Mouse (Mus musculus) layer of hippocampus, adult 2 months (tissue): ENCODE measurements at regions not wholly inside any gene's neighbourhood (a gene's known extent, or its start where the extent isn't known, plus 50 kb on each side); places are given as distances from the start of the nearest gene placed in this dataset.
"Not testable (repeated sequence)": the region's sequence is repeated elsewhere in the genome, so short reads cannot be mapped to it uniquely, and the experiment has no call there.

Experiments
- DNase-seq, 2 experiments: peaks; one replicate each; pipeline ENCODE4 v3.0.0; 2022; ENCODE audit warnings: low spot score in 2 of 2
- H3K27ac ChIP-seq: fragments of 200-600 bp; 2 replicates; pipeline ENCODE4 v1.8.1; 2022
- H3K4me3 ChIP-seq: fragments of 200-600 bp; 2 replicates; pipeline ENCODE4 v1.8.1; 2022; ENCODE audit warnings: mild to moderate bottlenecking
- CTCF ChIP-seq: fragments of 200-600 bp; conservative IDR thresholded peaks from 2 replicates; pipeline ENCODE4 v1.8.1; 2022; ENCODE audit warnings: antibody characterized with exemption, mild to moderate bottlenecking, moderate library complexity

- no peak overlapping the region for H3K4me3 ChIP-seq
- DNase-seq: no peak
- TF ChIP-seq CTCF: no peak
- no peak overlapping the region for H3K27ac ChIP-seq
Measured at GRCm38 (mm10) chr1:35873038-35873437, 195.2 kb upstream of the Hs6st1 start.

DNA sequence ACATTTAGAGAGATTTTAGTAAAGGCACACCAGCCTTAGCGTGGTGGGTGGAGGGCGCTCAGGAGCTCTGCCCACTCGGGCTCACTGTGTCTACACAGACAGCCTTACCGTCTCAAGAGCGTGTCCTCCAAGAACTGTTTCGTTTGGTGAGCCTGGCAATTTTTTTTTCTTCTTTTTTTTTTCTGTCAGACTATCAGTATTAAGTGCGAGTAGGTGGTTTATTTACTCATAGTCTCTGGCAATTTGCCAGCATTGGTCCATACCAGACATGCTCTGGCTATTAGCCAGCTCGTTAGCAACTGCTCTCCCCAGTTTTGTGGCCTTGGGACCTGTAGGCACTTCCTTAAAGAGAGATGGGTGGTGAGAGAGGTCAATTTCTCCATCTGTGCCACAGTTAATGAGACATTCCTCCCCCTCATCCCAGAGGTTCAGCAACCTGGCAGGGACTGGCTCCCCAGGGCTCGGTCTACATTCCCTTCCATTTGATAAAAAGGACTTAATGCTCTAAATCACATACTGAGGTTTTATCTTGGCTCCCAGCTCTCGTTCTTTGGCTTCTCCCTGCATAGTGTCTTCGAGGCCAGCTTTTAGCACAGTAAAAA lies 192.9 kb upstream of the Hs6st1 start:
- H3K4me3 ChIP-seq: no peak overlapping the region
- TF ChIP-seq CTCF: no peak
- H3K27ac ChIP-seq: no peak overlapping the region
- DNase-seq: no peak

GRCm38 (mm10) chr1:35878426-35878825 lies 189.8 kb upstream of the Hs6st1 start:
- no peak for TF ChIP-seq CTCF
- Histone ChIP-seq H3K27ac (no peak overlapping the region), H3K4me3 (no peak overlapping the region)
- peak in 1 of 2 experiments; percentile 14 for DNase-seq

DNA sequence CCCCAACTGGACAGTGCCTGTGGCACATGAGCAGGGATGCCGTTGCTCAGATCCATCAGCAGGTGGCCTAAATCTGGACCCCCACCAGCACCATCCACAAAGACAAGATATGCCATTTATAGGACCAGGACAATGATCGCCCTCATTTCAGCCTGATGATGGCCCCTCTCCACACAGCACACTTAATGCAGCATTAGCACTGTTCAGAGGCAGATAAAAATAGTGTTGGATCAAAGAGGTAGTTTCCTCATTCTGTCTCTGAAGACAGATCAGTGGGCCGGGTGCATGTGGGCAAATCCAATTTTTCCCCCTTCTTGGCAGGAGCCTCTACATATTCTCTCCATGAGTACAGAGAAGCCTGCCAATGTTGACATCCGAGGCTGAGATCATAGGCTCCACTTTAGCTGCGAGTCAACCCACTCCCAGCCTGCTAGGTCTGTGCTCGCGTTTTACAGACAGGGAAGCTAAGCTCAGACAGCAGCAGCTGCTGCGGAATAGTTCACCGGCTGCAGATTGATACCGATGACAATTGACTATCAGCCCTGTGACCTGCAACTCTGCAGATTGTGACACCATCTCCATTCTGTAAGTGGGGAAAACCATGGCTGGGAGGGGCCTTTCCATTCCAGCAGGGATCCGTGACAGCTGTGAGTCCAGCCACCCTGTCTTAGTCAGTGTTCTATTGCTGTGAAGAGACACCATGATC lies 188.7 kb upstream of the Hs6st1 start:
- H3K27ac ChIP-seq: peak overlapping the region; percentile 43; the same call in 1 of the 2 replicates
- DNase-seq: peak; percentile 86 to 94
- peak; percentile 57 for TF ChIP-seq CTCF
- H3K4me3 ChIP-seq: no peak overlapping the region; the same call in 1 of the 2 replicates

GRCm38 (mm10) chr1:35880562-35881265 lies 187.5 kb upstream of the Hs6st1 start:
- Histone ChIP-seq H3K27ac (no peak overlapping the region), H3K4me3 (no peak overlapping the region)
- TF ChIP-seq CTCF: no peak
- DNase-seq: no peak

DNA sequence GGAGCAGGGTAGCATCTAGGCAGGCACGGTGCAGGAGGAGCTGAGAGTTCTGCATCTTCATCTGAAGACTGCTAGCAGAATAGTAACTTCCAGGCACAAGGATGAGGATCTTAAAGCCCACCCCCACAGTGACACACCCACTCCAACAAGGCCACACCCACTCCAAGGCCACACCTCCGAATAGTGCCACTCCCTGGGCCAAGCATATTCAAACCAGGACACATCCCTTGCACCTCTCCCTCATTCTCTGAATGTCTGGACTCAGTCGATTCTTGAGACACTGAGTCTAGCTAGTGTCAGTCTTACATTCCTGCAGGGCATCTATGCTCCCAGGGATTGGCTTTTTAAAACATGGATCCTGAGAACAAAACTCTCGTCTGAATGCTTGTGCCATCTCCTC lies 186.7 kb upstream of the Hs6st1 start:
- TF ChIP-seq CTCF: no peak
- no peak overlapping the region for H3K4me3 ChIP-seq
- no peak overlapping the region for H3K27ac ChIP-seq
- DNase-seq: no peak

DNA sequence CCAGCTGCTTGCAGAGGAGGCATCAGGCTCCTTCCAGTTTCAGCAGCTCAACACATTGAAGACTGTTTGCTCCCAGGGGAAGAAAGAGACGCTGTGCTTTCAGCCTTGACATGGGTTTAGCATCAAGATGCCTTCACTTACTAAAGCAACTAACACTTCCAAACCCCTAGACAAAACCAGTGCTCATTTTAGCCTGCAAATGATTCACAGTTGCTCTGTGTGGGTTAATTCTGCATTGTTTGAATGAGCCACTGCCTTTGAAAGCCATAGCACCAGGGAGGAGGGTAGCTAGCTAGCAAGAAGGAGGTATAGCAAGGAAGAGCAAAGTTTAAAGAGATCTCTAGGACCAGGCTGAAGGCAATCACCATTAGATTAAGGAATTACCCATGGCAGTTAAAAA lies 186.1 kb upstream of the Hs6st1 start:
- H3K27ac ChIP-seq: no peak overlapping the region
- TF ChIP-seq CTCF: no peak
- no peak for DNase-seq

DNA sequence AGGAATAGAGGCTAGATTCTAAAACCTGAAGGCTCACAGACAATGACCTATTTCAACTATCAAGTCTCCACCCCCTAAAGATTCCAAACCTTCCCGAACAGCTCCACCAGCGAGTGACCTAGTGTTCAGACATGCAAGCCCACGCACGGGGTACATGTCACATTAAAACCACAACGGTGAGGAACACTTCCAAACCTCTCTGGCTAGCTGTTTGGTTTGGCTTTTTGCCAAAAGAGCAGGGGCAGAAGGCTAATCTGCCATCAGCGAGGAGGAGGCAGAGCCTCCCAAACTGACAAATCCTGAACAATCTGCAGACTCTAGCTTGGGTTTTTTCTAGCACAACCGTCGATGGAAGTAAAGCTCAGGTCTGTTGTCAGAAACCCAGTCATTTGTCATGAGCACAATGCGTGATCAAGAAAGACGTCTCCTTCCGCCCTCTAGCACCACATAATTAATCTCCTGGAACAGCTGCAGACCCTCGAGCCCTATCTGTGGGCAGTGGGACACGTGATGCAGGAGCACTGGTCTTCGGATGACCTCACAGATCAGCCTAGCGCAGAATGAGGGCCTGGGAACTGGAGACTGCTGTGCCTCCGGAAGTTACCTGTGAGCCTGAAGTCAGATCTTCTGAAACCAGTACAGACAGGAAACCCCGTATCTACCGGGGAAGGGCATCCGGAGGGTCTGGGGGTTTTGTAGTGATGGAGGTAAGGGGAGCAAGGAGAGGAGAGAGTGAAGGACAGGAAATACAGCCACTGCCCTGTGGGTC lies 178.3 kb upstream of the Hs6st1 start:
- no peak overlapping the region for H3K4me3 ChIP-seq
- no peak overlapping the region for H3K27ac ChIP-seq
- no peak for TF ChIP-seq CTCF
- DNase-seq: no peak

More for the DNA sequence above, 186.1 kb upstream of the Hs6st1 start:
- no peak overlapping the region for H3K4me3 ChIP-seq

GRCm38 (mm10) chr1:35890500-35890900 lies 177.7 kb upstream of the Hs6st1 start:
- no peak for DNase-seq
- no peak for TF ChIP-seq CTCF
- H3K4me3 ChIP-seq: no peak overlapping the region
- no peak overlapping the region for H3K27ac ChIP-seq

GRCm38 (mm10) chr1:35899536-35899935 lies 168.7 kb upstream of the Hs6st1 start:
- Histone ChIP-seq H3K4me3 (no peak overlapping the region), H3K27ac (no peak overlapping the region)
- TF ChIP-seq CTCF: no peak
- no peak for DNase-seq

- no peak for DNase-seq
- Histone ChIP-seq H3K4me3 (no peak overlapping the region), H3K27ac (no peak overlapping the region)
- TF ChIP-seq CTCF: no peak
Measured at GRCm38 (mm10) chr1:35904001-35904547, 164.1 kb upstream of the Hs6st1 start.

GRCm38 (mm10) chr1:35913551-35913950 lies 154.6 kb upstream of the Hs6st1 start:
- no peak for DNase-seq
- H3K4me3 ChIP-seq: no peak overlapping the region
- no peak overlapping the region for H3K27ac ChIP-seq
- no peak for TF ChIP-seq CTCF

DNA sequence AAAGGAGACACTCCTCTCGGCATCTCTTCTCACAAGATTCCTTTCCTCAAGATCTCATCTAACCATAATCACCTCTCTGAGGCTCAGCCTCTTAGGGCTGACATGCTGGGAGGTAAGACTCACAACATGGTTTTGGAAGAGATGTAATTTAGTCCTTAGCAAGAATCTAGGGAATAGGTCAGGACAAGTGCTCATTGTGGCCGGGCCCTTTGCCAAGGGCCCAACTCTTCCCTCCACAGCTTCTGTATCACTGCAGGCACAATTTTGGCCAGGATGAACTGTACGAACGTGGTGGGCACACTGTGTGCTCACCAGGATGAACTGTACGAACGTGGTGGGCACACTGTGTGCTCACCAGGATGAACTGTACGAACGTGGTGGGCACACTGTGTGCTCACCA lies 154.0 kb upstream of the Hs6st1 start:
- H3K4me3 ChIP-seq: not testable (repeated sequence)

More for the DNA sequence above, 154.0 kb upstream of the Hs6st1 start:
- not testable (repeated sequence) for DNase-seq, H3K27ac ChIP-seq
